Mouse (Mus musculus) hindbrain, embryonic 11.5 days (tissue): ENCODE results near the gene Zic1. TPM values are rescaled to one million over a fixed set of nuclear protein-coding genes. Genes with fewer than 3 reads are reported as not detected.

ENCODE experiments used
- ATAC-seq: fragments of 200-750 bp; cut with Nextera tagmentation; 2 replicates; pipeline ENCODE4 v1.8.0; 2017; ENCODE audit warnings: mild to moderate bottlenecking, moderate TSS enrichment, moderate library complexity; ENCODE audit not compliant: low FRiP score
- DNase-seq: peaks from one replicate; pipeline ENCODE4 v3.0.0-alpha.2; 2015; ENCODE audit warnings: low spot score
- H3K27ac ChIP-seq: fragments of 300-500 bp; sonication (generic); 2 replicates; pipeline ENCODE4 v1.5.1; 2014; ENCODE audit warnings: mild to moderate bottlenecking, low read depth, low read length
- H3K27me3 ChIP-seq: fragments of 300-500 bp; sonication (generic); 2 replicates; pipeline ENCODE4 v1.6.1; 2014; ENCODE audit warnings: mild to moderate bottlenecking, low read length, moderate library complexity, mixed read lengths; ENCODE audit not compliant: control insufficient read depth, insufficient read depth
- H3K36me3 ChIP-seq: fragments of 300-500 bp; sonication (generic); 2 replicates; pipeline ENCODE4 v1.6.1; 2014; ENCODE audit warnings: mild to moderate bottlenecking, low read length, moderate library complexity, mixed read lengths; ENCODE audit not compliant: control insufficient read depth, insufficient read depth
- H3K4me1 ChIP-seq: fragments of 300-500 bp; sonication (generic); replicated peaks from 2 replicates; pipeline ENCODE4 v1.6.1; 2014; ENCODE audit warnings: low read length, mixed read lengths; ENCODE audit not compliant: control insufficient read depth, insufficient read depth
- H3K4me2 ChIP-seq: fragments of 300-500 bp; sonication (generic); replicated peaks from 2 replicates; pipeline ENCODE4 v1.6.1; 2014; ENCODE audit warnings: mild to moderate bottlenecking, low read depth, low read length
- H3K4me3 ChIP-seq: fragments of 300-500 bp; sonication (generic); 2 replicates; pipeline ENCODE4 v1.5.1; 2014; ENCODE audit warnings: low read depth, low read length
- H3K9ac ChIP-seq: fragments of 300-500 bp; sonication (generic); 2 replicates; pipeline ENCODE4 v1.6.1; 2014; ENCODE audit warnings: low read depth, low read length
- H3K9me3 ChIP-seq: fragments of 300-500 bp; sonication (generic); 2 replicates; pipeline ENCODE4 v1.6.1; 2016; ENCODE audit warnings: low read length; ENCODE audit not compliant: control insufficient read depth
- WGBS: fragments of 180-500 bp; shearing (Covaris S2); extraction: QIAGEN DNeasy Blood & Tissue Kit; methylation state at CpG from one replicate; pipeline ENCODE4 v1.1.7; 2014; 5-methylcytosine and 5-hydroxymethylcytosine counted together
- polyA plus RNA-seq: library from polyadenylated mRNA; unstranded; fragments of >200 nt; fragmentation: Nextera tagmentation; extraction: Ambion mirVana; gene quantifications from 2 replicates; pipeline ENCODE4 v1.2.1, GENCODE M21; 2014

The Zic1 gene
- polyA plus RNA-seq, 1 experiment from 2014 or later: 23.8 TPM

- H3K4me1 ChIP-seq: peaks cover 2% of the 10 kb centered on the region; the same call in 1 of the 2 replicates
- H3K36me3 ChIP-seq: no peaks in the 10 kb centered on the region
- no peak overlapping the region for H3K4me2 ChIP-seq
- H3K4me3 ChIP-seq: no peak overlapping the region
- no peak overlapping the region for H3K27ac ChIP-seq
- H3K27me3 ChIP-seq: peaks cover 21% of the 10 kb centered on the region
- no peak for DNase-seq
- no peaks in the 10 kb centered on the region for H3K9me3 ChIP-seq
- no peak overlapping the region for H3K9ac ChIP-seq
- WGBS: 78% methylated on average over 2 of the region's 2 CpGs
- ATAC-seq: no peak
Measured at GRCm38 (mm10) chr9:91347591-91347990, 18.0 kb downstream of the Zic1 start.

Other genes with a start within 250 kb of the Zic1 start
- gene Zic4, start 3.4 kb downstream of the Zic1 start, polyA plus RNA-seq: 32.8 and 36.5 TPM in 2 replicates